Mouse (Mus musculus) embryo, embryonic 10 days (tissue): ENCODE measurements at regions not wholly inside any gene's neighbourhood (a gene's known extent, or its start where the extent isn't known, plus 50 kb on each side); places are given as distances from the start of the nearest gene placed in this dataset.
"Not testable (repeated sequence)": the region's sequence is repeated elsewhere in the genome, so short reads cannot be mapped to it uniquely, and the experiment has no call there.

Experiments used
- DNase-seq: peaks from one replicate; pipeline ENCODE4 v3.0.0-alpha.2; 2015; ENCODE audit warnings: low spot score

DNA sequence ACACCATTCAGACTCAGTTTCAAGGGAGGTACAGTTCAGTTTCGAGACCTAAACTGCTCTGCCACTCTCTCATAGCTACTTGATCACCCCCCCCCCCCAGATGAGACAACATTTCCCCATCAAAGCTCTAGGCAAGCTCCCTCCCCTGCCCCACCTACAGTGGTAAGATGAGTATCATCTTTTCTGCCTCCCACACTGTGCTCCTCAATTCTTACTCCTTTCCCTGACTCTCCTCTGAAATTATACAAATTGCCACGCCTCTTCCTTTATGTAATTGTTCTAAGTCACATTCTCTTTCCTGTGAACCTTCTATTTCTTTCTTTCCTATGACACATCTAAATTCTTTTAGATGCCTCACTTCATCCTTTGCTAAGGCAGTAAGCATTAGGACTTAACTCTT lies 321.6 kb downstream of the Htr1b start:
- DNase-seq = no peak

DNA sequence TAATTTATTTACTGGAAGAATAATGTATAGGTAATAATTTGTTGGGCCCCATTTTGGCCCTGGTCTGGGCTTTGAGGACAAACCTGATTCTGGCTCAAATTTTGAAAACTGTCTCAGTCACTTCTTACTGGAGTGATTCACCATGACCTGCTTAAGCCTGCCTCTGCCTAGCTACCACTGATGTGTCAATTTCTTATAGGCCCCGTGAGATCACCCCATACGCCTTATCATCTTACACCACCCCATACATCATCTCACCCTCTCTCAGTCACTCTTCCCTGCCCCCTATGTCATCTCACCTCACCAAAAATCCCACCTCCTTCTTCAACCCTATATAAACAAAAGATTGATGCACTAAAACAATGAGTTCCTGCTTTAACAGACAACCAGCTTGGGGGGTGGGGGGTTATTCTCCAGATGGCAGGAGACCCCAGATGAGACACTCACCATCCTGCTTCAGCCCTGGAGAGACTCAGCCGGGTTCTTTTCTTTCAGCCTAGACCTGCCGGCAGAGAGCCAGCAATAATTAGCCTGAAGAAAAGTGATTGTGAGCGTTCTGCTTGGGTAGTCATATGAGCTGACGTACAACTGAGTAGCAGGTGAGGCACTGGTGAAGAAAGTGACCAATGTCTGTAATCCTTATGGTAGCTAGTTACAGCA lies 325.0 kb downstream of the Htr1b start:
- DNase-seq = no peak

DNA sequence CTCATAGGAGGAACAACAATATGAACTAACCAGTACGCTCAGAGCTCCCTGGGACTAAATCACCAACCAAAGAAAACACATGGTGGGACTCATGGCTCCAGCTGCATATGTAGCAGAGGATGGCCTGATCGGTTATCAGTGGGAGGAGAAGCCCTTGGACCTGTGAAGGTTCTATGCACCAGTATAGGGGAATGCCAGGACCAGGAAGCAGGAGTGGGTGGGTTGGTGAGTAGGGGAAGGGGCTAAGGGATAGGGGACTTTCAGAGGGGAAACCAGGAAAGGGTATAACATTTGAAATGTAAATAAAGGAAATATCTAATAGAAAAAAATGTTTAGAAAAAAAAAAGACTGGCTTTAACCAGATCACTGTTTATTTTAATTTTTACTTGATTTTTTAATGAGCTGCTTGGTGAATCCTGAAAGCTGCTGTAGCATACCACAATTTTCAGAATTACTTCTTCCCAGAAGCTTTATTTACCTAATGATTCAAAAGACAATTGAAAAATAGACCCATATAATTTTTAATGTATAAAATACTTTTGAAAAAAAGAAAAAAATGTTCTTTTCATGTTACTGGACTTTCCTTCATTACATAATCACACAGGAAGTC lies 328.1 kb downstream of the Htr1b start:
- no peak for DNase-seq

DNA sequence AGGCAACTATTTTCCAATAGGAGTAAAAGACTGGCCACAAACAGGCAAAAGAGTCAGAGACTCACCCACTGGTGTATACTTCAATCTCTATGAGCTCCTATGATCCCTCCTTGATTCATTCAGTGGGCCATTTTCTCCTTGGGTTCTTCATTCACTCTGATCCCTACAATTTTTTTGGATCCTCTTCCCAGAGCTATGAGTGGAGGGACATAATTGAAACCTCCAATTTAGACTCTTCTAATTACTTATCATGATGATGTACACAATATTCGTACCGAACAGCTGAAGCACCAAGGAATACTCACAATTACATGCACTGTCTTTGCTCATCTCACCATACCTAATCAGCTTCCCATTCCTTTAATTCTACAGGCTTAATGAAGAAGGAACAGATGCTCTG lies 357.9 kb downstream of the Htr1b start:
- no peak for DNase-seq

DNA sequence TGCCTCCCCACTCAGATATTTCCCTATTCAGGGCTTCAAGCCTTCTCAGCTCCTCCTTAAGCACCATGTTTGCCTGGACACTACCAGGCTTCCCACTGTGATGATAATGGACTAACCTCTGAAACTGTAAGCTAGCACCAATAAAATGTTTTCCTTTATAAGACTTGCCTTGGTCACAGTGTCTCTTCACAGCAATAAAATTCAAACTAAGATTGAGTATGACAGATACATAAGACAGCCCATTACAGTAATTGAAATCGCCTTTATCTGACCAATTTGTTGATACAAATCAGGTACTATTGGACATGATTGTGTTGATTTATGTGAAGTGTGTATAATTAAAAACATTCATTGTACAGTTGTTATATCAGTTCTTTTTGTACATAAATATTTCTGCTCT lies 358.3 kb downstream of the Htr1b start:
- no peak for DNase-seq

DNA sequence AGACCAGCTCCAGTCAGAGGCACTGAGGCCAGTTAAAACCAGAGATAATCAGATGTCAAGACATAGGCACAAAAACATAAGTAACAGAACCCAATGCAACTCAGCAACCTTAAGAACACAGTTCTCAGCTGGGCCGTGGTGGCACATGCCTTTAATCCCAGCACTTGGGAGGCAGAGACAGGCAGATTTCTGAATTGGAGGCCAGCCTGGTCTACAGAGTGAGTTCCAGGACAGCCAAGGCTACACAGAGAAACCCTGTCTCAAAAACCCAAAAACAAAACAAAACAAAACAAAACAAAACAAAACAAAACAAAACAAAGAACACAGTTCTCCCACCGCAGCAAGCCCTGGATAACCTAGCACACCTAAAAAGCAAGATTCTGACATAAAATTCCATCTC lies 408.7 kb downstream of the Htr1b start:
- not testable (repeated sequence) for DNase-seq

DNA sequence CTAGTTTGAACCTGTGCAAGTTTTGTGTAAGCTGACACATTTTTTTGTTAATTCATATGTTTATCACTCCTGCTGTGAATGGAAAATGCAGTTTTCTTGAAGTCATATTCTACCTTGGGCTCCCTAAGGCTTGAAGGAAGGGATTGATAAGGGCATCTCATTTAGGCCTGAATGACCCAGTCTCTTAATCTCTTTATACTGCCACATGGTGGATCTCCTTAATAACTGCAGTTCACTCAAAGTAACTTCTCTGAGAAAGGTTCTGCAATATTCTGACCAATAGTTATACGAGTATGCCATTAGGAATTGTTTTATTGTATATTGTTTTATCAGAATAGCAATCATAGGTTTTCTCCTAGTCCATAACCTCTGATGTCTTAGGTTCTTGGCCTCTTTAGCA lies 415.7 kb downstream of the Htr1b start:
- no peak for DNase-seq

DNA sequence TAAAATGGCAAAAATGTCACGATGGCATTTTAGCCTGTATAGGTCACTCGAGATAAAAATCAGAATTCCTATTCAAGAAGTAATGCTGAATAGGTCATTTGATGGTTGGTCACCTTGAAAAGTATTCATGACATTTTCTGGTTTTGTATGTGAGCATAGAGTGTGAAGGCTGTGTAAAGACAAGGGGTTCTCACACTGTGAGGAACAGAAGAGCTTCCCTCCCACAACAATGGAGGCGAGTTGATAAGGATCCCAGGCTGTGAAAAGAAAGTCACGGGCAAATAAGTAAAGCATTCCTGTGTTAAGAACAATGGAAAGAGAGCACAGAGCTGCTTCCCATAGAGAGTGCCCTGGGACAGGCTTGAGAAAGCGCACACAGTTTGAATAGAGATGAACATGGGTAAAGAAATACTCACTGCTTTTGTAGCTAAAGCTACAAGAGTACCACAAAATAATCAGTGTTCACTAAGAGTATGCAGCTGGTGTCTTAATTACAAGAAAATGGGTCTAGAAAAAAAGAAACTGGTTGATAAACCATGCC lies 418.0 kb downstream of the Htr1b start:
- DNase-seq = peak; percentile 71

DNA sequence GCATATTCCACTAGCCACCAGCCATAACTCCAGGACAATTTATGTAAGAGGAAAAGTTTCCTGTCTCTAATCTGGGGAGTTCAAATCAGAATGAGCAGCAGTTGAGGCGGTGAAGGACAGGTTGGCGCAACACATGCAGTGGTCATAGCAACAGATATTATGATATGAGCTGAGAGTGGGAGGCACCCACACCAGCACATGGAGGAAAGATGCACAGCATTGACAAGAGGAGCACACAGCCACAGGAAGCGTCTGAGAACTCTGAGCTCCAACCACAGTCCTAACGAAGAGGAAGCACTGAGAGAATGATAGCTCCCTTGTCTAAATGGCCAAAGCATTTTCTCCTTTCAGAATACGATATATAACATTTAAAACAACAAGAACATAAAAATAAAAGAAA lies 418.9 kb downstream of the Htr1b start:
- DNase-seq = peak; percentile 5

DNA sequence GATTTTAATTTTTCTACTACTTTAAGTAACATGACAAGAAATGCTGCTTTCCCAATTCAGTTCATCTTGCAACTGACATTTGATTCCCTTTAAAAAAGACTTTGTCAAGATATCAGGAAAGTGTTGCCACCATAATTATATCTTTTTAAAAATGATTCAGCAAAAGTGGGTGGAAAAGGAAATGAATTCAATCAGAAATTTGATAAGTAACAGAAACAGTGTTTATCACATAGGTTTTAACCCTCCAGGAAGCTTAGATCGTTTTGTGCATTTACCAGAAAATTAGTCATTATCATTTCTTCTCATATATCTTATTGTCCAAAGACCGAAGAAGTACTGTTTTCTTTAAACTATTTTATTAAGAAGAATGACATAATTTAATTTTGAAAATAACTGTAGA lies 441.0 kb downstream of the Htr1b start:
- no peak for DNase-seq
